Mouse (Mus musculus) left cerebral cortex, postnatal 25 days (tissue): ENCODE measurements around the gene Tapt1. TPM values are rescaled to one million over a fixed set of nuclear protein-coding genes. Genes with fewer than 3 reads are reported as not detected.

Experiments
- DNase-seq, 2 experiments: peaks; one replicate each; pipeline ENCODE4 v3.0.0; 2022; ENCODE audit warnings: low spot score in 2 of 2, mixed read lengths in 1 of 2
- intact Hi-C: fragments of 180-260 bp; cut with DNase I; formaldehyde crosslinking; loops from one replicate; pipeline ENCODE4 v1.15.1; 2025
- total RNA-seq, 2 experiments: library from RNA; stranded (reverse); gene quantifications; 2 replicates each; pipeline ENCODE4 v1.2.3; 2021

The Tapt1 gene
- total RNA-seq, result 10 to 100 TPM; 49.4 to 49.7 TPM

DNA sequence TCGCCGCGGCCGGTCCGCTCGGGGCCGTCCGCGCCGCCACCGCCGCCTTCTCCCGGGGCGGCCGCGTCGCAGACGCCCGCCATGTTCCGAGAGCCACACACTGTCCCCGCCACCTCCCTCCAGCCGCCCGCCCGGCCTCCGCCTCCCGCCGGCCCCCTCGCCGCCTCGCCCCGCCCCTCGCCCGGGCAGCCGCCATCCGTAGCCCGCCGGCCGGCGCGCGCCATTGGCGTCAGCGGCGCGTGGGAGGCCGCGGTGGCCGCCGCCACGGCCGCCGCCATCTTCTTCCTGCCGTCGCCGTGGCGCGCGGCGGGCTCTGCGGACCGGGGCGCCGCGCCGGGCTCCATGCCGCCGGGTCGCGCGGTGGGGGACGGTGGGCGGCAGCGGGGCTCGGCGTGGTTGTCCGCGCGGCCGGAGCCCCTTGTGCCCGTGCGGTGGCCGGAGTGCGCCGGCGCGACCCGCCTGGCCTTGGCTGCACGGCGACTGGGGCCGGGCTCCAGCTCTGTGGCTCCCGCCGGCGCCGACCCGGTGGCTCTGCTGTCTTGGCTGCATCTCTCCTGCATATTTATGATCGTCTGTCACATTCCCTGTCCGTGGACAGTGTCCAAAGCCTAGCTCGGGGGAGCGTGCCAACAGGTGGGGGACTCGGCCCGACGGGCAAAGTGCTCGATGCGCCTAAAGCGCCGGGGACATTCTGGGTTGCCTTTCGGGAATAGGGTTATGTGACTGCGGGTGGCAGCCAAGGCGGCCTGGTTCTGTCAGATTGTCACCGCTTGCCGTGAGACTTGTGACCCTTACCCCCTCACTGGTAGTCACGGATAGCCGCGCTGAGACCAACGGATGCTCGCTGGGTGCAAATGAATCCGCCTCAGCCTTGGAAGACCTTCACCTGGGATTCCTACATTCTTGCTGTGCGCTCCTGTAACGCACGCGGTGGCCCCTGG, at the start of gene Tapt1:
Gene Tapt1 (minus strand): TSS at position 106 of the 941 bp plus-strand sequence.
- intact Hi-C loops, result loop anchor here (2.0 kb wide), 1 partner anchor 30 kb away; no protein-coding TSS in a partner anchor
- DNase-seq, result peak; percentile 84 to 87

DNA sequence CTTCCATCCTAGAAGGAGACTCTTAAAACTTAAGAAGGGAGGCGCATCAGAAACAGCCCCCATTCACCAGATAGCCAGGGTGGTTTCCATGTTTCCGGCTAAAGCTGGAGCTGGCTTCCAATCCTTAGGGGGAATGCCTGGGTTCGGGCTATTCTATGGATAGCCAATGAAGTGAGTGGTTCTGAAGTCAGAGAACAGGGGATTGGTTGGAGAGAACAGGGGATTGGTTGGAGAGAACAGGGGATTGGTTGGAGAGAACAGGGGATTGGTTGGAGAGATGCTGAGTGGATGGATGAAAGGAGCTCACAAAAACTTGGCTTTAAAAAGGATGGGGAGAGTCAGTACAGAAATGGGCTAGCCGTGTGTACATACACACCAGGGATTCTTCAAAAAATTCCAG, 45.1 kb upstream of the Tapt1 start:
- DNase-seq, result no peak
- intact Hi-C loops, result loop anchor here (5.0 kb wide), 1 partner anchor 434 kb away; no protein-coding TSS in a partner anchor

DNA sequence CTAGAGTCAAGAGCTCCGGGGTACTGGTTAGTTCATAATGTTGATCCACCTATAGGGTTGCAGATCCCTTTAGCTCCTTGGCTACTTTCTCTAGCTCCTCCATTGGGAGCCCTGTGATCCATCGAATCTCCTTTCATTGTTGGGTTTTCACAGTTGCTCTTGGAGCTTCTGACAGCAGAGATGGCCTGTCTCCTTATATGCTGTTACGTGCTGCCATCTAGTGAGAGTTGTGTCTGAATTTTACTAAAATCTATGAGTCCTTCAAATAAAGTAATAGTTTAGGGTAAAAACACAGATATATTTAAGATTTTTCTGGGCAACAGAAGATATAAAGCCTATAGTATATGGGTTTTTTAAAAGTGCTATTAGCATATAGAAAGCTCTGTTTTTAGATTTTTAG, 42.1 kb upstream of the Tapt1 start:
- peak; percentile 31 to 72 for DNase-seq
- intact Hi-C loops, result loop anchor here (1.0 to 5.0 kb wide), 4 partner anchors 101 to 596 kb away; no protein-coding TSS in a partner anchor

DNA sequence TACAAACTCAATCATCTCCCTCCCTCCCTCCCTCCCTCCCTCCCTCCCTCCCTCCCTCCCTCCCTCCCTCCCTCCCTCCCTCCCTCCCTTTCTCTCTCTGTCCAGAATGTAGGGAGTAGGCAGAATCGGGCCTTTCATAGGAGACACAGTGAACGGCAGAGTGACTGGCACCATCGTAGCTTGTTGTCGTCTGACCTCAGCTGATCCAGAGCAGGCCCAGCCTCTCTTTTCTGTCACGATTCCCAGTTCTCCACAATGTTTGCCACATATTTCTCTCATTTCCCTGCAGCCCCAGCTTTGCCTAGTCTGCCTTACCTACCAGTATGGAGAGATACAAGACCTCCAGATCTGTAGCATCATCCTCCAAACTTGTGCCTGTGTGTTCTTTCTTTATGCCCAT, 35.3 kb upstream of the Tapt1 start:
- no peak for DNase-seq
- intact Hi-C loops, result no loop called here

DNA sequence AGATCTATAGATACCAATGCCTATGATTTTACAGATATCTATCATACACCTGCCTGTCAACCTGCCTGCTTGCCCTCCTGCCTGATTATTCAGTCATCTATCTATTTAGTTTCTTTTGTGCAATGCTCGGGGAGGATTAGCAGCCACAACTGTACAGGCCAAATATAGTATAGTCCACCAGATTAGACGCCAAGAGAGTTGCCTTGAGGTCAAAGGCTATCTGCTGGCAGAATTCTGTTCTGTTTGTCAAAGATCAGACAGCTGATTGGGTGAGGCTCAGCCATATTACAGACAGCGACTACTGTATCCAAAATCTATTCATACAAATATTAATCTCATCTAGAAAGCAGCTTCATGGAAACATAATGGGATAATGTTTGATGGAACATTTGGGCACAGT, 34.7 kb upstream of the Tapt1 start:
- intact Hi-C loops, result no loop called here
- no peak for DNase-seq

DNA sequence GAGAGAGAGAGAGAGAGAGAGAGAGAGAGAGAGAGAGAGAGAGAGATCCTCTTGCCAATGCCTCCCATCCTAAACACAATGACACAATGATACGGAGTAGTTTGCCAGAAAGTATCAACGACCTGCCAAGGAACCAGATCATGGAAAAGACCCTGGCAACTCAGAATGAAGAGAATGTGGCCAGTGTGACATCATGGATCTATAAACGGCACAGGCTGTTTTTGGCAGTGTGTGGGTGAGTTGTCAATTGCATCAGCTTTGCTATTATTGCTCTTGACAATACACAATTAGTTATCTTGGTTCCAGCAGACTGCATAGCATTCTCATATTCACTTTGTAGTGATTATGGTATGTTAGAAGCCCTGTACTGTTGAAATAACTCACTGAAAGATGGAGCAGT, 33.3 kb upstream of the Tapt1 start:
- intact Hi-C loops, result loop anchor here (5.0 kb wide), 1 partner anchor 417 kb away; no protein-coding TSS in a partner anchor
- DNase-seq, result peak in 1 of 2 experiments; percentile 20

DNA sequence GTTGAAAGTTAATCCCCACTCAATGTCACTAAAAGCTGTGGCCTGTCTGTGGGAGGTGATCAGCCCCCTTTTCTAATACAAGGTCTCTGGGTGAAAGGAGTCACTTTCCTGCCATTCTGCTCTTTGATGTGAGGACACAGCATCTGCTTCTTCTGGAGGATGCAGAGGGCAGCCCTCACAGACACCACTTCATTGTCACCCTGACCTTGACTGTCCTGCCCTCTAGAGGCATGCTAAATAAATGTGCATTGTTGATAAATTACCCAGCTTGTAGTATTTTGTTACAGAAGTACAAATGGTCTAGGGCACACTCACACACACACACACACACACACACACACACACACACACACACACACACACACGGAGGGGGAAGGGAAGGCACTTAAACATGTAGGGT, 31.7 kb upstream of the Tapt1 start:
- intact Hi-C loops, result loop anchor here (5.0 kb wide), 1 partner anchor 416 kb away; no protein-coding TSS in a partner anchor

DNA sequence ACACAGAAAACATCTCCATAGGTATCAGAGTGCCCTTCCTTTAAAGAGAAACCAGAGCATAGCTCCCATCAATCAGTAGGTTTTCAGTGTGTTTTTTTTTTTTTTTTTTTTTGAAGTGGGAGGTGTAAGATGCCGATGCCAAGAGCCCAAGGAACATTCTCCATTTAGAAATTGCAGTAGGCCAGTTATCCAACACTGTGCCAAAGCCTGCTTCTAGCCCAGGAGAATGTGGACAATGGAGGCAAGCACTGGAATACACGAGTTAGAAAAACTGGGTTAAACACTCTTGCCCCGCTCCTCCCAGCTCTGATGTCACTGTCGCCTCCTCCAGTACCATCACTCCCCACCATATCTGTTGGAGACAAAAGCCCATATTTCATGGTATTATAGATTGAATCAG, 31.0 kb upstream of the Tapt1 start:
- peak in 1 of 2 experiments; percentile 80 for DNase-seq
- intact Hi-C loops, result loop anchor here (2.0 to 5.0 kb wide), 2 partner anchors 31 to 415 kb away; partner anchors contain the start of gene Tapt1

More for the DNA sequence above, 31.7 kb upstream of the Tapt1 start:
- DNase-seq, result no peak

DNA sequence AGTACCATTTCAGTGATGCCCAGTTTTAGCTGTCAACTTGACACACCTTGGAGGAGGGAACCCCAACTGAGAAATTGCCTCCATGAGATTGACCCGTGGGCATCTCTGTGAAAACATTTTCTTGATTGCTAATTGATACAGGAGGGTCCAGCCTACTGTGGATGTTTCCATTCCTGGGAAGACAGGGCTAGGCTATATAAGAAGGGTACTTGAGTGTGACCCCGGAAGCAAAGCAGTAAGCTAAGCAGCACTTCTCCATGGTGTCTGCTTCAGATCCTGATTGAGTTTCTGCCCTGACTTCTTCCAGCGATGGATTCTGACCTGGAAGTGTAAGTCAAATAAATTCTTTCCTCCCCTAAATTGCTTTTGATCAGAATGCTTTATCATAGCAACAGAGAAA, 30.1 kb upstream of the Tapt1 start:
- no peak for DNase-seq
- intact Hi-C loops, result loop anchor here (2.0 to 5.0 kb wide), 2 partner anchors 30 to 414 kb away; partner anchors contain the start of gene Tapt1

DNA sequence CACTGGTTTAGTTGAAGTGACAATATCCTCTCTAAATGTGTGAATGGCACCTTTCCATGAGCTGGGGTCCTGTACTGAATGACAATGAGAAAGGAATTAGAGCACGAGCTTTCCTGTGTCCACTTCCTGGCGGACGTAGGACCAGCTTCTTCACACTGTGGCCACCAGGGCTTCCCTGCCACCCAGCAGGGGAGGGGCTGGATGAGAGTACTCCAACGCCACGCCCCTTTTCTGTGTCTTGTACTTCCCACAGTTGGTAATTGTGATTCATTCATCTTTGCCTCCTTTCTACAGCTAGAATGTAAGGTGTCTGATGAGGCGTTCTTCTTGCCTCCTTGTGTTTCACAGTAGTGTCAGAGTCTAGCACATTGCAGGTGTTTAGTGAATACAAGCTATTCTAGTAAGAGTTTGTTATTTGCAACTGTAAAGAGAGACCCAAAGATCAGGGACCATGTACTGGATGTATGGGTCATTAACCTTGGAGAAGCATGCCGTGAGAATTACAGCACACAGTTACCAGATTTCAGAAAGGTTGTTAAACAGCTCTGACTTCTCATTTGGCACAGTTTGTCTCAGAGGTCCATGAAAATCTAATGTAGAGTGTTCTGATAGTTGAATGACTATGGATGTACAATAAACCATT, 29.5 kb upstream of the Tapt1 start:
- peak in 1 of 2 experiments; percentile 14 for DNase-seq
- intact Hi-C loops, result loop anchor here (2.0 to 5.0 kb wide), 2 partner anchors 29 to 414 kb away; partner anchors contain the start of gene Tapt1

DNA sequence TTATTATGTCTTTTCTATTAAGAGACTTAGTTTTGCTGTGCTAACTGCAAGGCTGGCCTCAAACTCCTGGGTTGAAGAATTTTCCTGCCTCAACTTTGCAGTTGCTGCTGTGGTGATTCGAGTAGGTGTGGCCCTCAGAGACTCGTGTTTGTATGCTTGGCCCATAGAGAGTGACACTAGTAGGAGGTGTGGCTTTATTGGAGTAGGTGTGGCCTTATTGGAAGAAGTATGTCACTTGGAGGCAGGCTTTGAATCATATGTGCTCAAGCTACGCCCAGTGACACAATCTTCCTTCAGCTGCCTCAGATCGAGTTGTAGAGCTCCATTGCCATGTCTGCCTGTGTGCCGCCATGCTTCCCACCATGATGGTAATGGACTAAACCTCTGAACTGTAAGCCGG, 27.0 kb upstream of the Tapt1 start:
- no peak for DNase-seq
- intact Hi-C loops, result no loop called here

DNA sequence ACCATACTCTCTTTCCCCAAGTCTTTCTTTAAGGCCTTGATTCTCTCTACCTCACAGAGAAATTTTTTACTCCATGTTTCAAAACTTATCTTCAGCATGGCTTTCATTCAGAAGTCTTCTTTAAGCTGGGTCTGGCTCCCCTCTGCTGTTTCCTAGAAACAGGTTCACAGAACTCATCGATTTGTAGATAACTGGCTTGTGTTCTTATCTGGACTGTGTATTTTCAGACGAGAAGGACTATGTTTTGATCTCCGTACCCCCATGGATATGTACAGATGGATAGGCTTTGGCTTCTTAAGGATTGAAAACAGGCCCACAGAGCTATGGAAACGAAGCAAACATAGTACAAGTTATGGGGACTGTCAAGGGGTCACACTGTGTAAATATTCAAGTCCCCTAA, 26.0 kb upstream of the Tapt1 start:
- no peak for DNase-seq
- intact Hi-C loops, result no loop called here

DNA sequence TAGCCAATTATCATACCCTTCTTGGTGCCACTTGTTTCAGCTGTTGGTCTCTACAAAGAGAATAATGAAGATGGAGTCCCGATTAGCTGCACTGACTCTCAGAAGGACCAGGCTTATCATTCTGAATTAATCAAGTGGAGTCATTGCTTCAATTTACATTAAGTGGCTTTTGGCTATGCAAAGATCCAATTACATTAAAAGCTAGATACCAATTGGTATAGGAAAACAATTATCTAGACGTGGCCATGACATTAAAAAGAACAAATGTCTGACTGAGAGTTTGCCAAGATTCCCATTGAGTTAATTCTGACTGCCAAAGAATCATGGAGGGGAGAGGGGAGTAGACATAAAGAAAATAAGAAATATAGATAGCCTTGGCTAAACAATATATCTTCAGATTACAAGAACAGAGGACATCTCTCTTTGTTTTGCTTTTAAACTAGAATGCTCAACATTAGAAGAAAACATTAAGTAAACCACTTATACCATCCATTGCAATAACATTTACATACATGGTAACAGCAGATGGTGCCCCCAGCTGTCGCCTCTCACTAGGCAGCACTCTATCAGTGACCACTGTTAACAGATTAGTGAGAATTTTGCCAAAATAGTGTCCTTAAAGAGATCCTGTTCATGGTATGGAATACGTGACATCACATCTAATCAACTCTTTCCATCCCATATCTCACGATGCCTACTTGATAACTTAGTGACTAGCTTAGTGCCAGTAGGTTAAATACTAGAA, 24.0 kb upstream of the Tapt1 start:
- no peak for DNase-seq
- intact Hi-C loops, result no loop called here

DNA sequence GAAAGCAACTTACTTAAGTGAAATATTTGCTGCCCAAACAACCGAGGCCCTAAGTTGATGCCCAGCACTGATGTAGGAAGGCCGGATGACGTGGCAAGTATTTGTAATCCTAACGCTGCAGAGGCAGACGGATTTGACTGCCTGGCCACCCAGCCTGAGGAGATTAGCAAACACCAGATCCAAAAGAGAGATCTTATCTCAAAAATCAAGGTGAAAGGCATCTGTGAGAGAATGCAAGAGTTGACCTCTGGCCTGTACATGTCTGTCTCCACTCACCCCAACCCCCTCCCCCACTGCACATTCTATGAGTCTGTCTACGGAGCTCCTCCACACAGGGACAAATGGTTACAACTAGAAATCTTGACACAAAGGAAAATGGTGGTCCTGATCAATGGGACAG, 22.9 kb upstream of the Tapt1 start:
- intact Hi-C loops, result no loop called here
- no peak for DNase-seq

DNA sequence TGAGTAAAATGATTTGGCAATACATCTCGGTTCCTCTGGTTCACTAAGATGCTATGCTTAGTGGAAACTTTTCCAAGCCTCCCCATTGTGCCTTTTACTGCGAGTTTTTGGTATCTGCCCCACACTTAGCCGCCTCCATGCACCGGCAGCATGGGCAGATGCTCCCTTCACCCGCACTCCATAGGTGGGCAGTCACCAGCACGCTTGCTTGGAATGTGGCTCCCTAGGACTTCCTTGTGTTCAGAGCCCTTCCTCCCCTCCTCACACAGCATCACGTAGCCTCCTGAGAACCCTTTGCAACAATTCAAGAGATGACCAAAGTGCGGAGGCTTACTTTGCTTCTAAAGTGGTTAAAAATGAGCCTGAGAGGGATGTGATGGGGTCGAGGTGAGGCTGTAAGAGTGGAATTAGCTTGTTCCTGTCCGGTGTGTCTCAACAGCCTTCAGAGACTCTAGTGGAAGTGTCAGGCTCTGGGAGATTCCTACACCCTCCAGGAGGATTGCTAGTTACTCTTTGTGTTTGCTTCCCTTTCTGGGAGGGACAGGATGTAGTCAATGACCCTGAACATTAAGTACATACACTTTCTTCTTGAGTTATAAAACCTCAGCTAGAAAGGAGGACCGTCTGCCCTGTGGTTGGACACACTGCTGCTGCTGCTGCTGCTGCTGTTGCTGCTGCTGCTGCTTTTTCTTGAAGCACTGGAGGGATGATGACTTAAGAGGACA, 20.2 kb upstream of the Tapt1 start:
- intact Hi-C loops, result no loop called here

DNA sequence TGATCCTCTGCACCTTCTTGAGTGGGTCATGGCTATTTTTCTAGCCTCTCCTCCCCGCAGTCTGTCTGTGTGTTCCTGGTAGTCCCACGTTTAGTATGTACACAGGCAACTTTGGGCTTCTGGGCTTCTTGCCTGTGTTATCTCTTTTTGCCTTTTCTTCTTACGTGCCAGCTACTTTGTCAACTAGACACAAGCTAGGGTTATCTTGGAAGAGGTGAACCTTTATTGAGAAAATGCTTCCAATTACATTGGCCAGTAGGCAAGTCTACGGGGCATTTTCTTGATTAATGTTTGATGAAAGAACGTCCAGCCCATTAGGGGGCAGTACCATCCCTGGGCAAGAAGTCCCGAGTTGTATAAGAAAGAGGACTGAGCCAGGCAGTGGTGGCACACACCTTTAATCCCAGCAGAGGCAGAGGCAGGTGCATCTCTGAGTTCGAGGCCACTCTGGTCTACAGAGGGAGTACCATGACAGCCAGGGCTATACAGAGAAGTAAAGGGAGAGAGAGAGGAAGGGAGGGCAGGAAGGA, 18.5 kb upstream of the Tapt1 start:
- intact Hi-C loops, result no loop called here
- no peak for DNase-seq

More for the DNA sequence above, 20.2 kb upstream of the Tapt1 start:
- peak in 1 of 2 experiments; percentile 12 for DNase-seq

DNA sequence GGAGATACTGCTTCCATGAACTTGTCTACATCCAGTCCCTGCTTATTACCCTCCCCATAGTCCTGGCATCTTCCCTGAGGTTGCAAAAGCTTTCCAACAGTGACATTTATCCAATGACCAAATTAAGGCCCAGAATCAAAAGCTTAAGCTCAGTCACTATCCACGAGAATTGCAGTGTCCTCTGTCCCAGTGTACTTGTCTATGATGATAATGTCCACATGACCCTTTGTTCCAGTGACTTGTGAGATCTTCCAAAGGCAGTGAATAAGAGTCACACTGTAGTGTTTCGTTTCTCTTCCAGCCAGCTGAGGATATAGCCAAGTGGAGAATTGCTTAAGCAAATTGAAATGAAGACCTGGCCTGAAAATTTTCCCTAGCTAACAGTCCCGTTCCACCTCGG, 16.4 kb upstream of the Tapt1 start:
- intact Hi-C loops, result no loop called here
- no peak for DNase-seq

DNA sequence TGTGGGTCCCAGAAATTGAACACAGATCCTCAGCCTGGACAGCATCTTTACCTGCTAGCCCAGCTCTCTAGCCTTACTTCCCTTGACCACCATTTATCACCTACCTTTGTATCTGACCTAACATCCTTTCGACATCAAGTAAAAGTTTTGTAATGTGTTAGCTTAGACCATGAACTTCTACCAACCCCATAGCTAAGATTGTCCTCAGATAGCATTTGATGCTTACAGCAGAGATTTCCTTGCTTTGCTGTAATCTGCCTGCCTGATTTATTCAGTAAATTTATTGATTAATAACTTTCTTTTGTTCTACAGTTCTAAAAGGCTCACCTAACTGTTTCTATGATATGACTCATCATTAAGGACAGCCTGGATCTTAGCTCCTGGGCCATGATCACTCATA, 15.3 kb upstream of the Tapt1 start:
- no peak for DNase-seq
- intact Hi-C loops, result no loop called here
